Mouse (Mus musculus) MEL (cell line): Measurements from ENCODE around the gene Pdk2. TPM values are rescaled to one million over a fixed set of nuclear protein-coding genes. Genes with fewer than 3 reads are reported as not detected.

Experiments used
- DNase-seq: peaks from one replicate; pipeline ENCODE4 v3.0.0; 2011; ENCODE audit warnings: low read depth, low spot score
- H3K27ac ChIP-seq: 2 replicates; pipeline ENCODE4 v1.5.1; 2012; ENCODE audit warnings: low read depth, mild to moderate bottlenecking, control low read depth, low read length, moderate library complexity; ENCODE audit not compliant: control insufficient read depth
- H3K27me3 ChIP-seq, 2 experiments: fragments of 150-350 bp in 1 of 2; sonication (generic) in 1 of 2; 2 replicates each; pipeline ENCODE4 v1.6.1; 2012; ENCODE audit warnings: low read length in 2 of 2, mild to moderate bottlenecking in 2 of 2, improper control_type of control experiment in 1 of 2, moderate library complexity in 1 of 2; ENCODE audit not compliant: insufficient read depth in 2 of 2, control insufficient read depth in 1 of 2
- H3K36me3 ChIP-seq, 2 experiments: 2 replicates each; pipeline ENCODE4 v1.6.1; 2012 to 2014; ENCODE audit warnings: low read length in 2 of 2, improper control_type of control experiment in 1 of 2, inconsistent platforms in 1 of 2, mild to moderate bottlenecking in 1 of 2; ENCODE audit not compliant: insufficient read depth in 2 of 2, control insufficient read depth in 1 of 2
- H3K4me1 ChIP-seq, 2 experiments: fragments of 150-350 bp in 1 of 2; sonication (generic) in 1 of 2; 2 replicates each; pipeline ENCODE4 v1.6.1; 2012; ENCODE audit warnings: low read length in 2 of 2, improper control_type of control experiment in 1 of 2, mild to moderate bottlenecking in 1 of 2; ENCODE audit not compliant: insufficient read depth in 2 of 2, control insufficient read depth in 1 of 2
- H3K4me3 ChIP-seq, 2 experiments: fragments of 150-350 bp in 1 of 2; sonication (generic) in 1 of 2; 2 replicates each; pipeline ENCODE4 v1.5.1; 2012; ENCODE audit warnings: low read depth in 2 of 2, low read length in 2 of 2, mild to moderate bottlenecking in 2 of 2, moderate library complexity in 2 of 2, control low read depth in 1 of 2, improper control_type of control experiment in 1 of 2; ENCODE audit not compliant: control insufficient read depth in 1 of 2, insufficient read depth in 1 of 2
- H3K79me2 ChIP-seq: 2 replicates; pipeline ENCODE4 v1.6.1; 2012; ENCODE audit warnings: mild to moderate bottlenecking, low read length, moderate library complexity; ENCODE audit not compliant: control insufficient read depth, poor library complexity, insufficient read depth
- H3K9ac ChIP-seq: 2 replicates; pipeline ENCODE4 v1.6.1; 2012; ENCODE audit warnings: low read depth, mild to moderate bottlenecking, control low read depth, low read length, moderate library complexity; ENCODE audit not compliant: control insufficient read depth, poor library complexity, severe bottlenecking
- H3K9me3 ChIP-seq: fragments of 150-350 bp; sonication (generic); replicated peaks from 2 replicates; pipeline ENCODE4 v1.6.1; 2012; ENCODE audit warnings: mild to moderate bottlenecking, low read length, improper control_type of control experiment, moderate library complexity; ENCODE audit not compliant: insufficient read depth
- CHD1 ChIP-seq: IDR thresholded peaks from 2 replicates; pipeline ENCODE4 v1.6.1; 2012; ENCODE audit warnings: low read depth, mild to moderate bottlenecking, inconsistent platforms, low read length, improper control_type of control experiment
- CHD2 ChIP-seq: IDR thresholded peaks from 2 replicates; pipeline ENCODE4 v1.6.1; 2011; ENCODE audit warnings: low read length, improper control_type of control experiment
- CTCF ChIP-seq, 3 experiments: IDR thresholded peaks in 2 of 3; conservative IDR thresholded peaks in 1 of 3; 2 replicates each; pipeline ENCODE4 v1.5.1; 2011 to 2012; ENCODE audit warnings: low read length in 3 of 3, low read depth in 2 of 3, mild to moderate bottlenecking in 2 of 3, improper control_type of control experiment in 1 of 3, inconsistent platforms in 1 of 3, mixed read lengths in 1 of 3, moderate library complexity in 1 of 3; ENCODE audit not compliant: control insufficient read depth in 1 of 3, insufficient read depth in 1 of 3, poor library complexity in 1 of 3, severe bottlenecking in 1 of 3
- ELF1 ChIP-seq: IDR thresholded peaks from 2 replicates; pipeline ENCODE4 v1.6.1; 2014; ENCODE audit warnings: low read depth, mild to moderate bottlenecking, inconsistent platforms, low read length, improper control_type of control experiment, moderate library complexity
- JUND ChIP-seq: IDR thresholded peaks from 2 replicates; pipeline ENCODE4 v1.6.1; 2011; ENCODE audit warnings: low read depth, mild to moderate bottlenecking, improper control_type of control experiment, low read length
- MAFK ChIP-seq: IDR thresholded peaks from 2 replicates; pipeline ENCODE4 v1.6.1; 2011; ENCODE audit warnings: low read depth, mild to moderate bottlenecking, low read length, improper control_type of control experiment, borderline replicate concordance
- MAZ ChIP-seq: IDR thresholded peaks from 2 replicates; pipeline ENCODE4 v1.6.1; 2012; ENCODE audit warnings: low read depth, mild to moderate bottlenecking, inconsistent platforms, low read length, improper control_type of control experiment
- MEF2A ChIP-seq: IDR thresholded peaks from 2 replicates; pipeline ENCODE4 v1.6.1; 2014; ENCODE audit warnings: low read depth, mild to moderate bottlenecking, inconsistent platforms, low read length, improper control_type of control experiment; ENCODE audit not compliant: poor library complexity, insufficient replicate concordance, severe bottlenecking; ENCODE audit errors: extremely low read depth
- MYB ChIP-seq: IDR thresholded peaks from 2 replicates; pipeline ENCODE4 v1.6.1; 2011; ENCODE audit warnings: mild to moderate bottlenecking, low read depth, low read length, improper control_type of control experiment
- NELFE ChIP-seq: IDR thresholded peaks from 2 replicates; pipeline ENCODE4 v1.6.1; 2011; ENCODE audit warnings: low read depth, low read length, improper control_type of control experiment
- NRF1 ChIP-seq: IDR thresholded peaks from 2 replicates; pipeline ENCODE4 v1.6.1; 2014; ENCODE audit warnings: low read depth, mild to moderate bottlenecking, inconsistent platforms, low read length, improper control_type of control experiment, moderate library complexity; ENCODE audit not compliant: poor library complexity, insufficient read depth, severe bottlenecking
- POLR2AphosphoS2 ChIP-seq: IDR thresholded peaks from 2 replicates; pipeline ENCODE4 v1.6.1; 2011; ENCODE audit warnings: low read length, improper control_type of control experiment
- RAD21 ChIP-seq: IDR thresholded peaks from 2 replicates; pipeline ENCODE4 v1.6.1; 2011; ENCODE audit warnings: mild to moderate bottlenecking, low read depth, low read length, improper control_type of control experiment
- SIN3A ChIP-seq: IDR thresholded peaks from 2 replicates; pipeline ENCODE4 v1.6.1; 2012; ENCODE audit warnings: low read length, improper control_type of control experiment, inconsistent platforms
- TAL1 ChIP-seq: IDR thresholded peaks from 2 replicates; pipeline ENCODE4 v1.6.1; 2012; ENCODE audit warnings: mild to moderate bottlenecking, inconsistent platforms, low read length, moderate library complexity, mixed read lengths
- TBP ChIP-seq: IDR thresholded peaks from 2 replicates; pipeline ENCODE4 v1.8.0; 2011; ENCODE audit warnings: low read depth, low read length, improper control_type of control experiment
- TCF12 ChIP-seq: IDR thresholded peaks from 2 replicates; pipeline ENCODE4 v1.6.1; 2014; ENCODE audit warnings: low read depth, mild to moderate bottlenecking, inconsistent platforms, low read length, improper control_type of control experiment, moderate library complexity
- UBTF ChIP-seq: IDR thresholded peaks from 2 replicates; pipeline ENCODE4 v1.6.1; 2012; ENCODE audit warnings: low read depth, mild to moderate bottlenecking, inconsistent platforms, low read length, improper control_type of control experiment, moderate library complexity, borderline replicate concordance; ENCODE audit not compliant: insufficient read depth
- ZC3H11A ChIP-seq: IDR thresholded peaks from 2 replicates; pipeline ENCODE4 v1.6.1; 2012; ENCODE audit warnings: low read depth, mild to moderate bottlenecking, inconsistent platforms, low read length, improper control_type of control experiment
- ZMIZ1 ChIP-seq: IDR thresholded peaks from 2 replicates; pipeline ENCODE4 v1.6.1; 2012; ENCODE audit warnings: low read depth, mild to moderate bottlenecking, inconsistent platforms, low read length, improper control_type of control experiment, moderate library complexity
- ZNF384 ChIP-seq: IDR thresholded peaks from 2 replicates; pipeline ENCODE4 v1.6.1; 2012; ENCODE audit warnings: low read depth, mild to moderate bottlenecking, inconsistent platforms, low read length, improper control_type of control experiment
- polyA plus RNA-seq, 2 experiments: library from polyadenylated mRNA; stranded (reverse) in 1 of 2; unstranded in 1 of 2; fragments of >175 nt in 1 of 2; fragments of >200 nt in 1 of 2; gene quantifications; 2 replicates each; pipeline versions ENCODE4 v1.2.1 to v1.2.4; 2012; ENCODE audit warnings: low replicate concordance in 2 of 2, low read depth in 1 of 2; ENCODE audit not compliant: insufficient read length in 2 of 2, insufficient read depth in 1 of 2, missing spikeins in 1 of 2
- total RNA-seq: library from RNA; depleted of rRNA; stranded (reverse); fragments of 300-350 nt; gene quantifications from 2 replicates; pipeline ENCODE4 v1.2.3, GENCODE M21; 2012

The Pdk2 gene
- total and polyA plus RNA-seq, 3 experiments: 0.81 to 8.0 TPM; not detected in 1

DNA sequence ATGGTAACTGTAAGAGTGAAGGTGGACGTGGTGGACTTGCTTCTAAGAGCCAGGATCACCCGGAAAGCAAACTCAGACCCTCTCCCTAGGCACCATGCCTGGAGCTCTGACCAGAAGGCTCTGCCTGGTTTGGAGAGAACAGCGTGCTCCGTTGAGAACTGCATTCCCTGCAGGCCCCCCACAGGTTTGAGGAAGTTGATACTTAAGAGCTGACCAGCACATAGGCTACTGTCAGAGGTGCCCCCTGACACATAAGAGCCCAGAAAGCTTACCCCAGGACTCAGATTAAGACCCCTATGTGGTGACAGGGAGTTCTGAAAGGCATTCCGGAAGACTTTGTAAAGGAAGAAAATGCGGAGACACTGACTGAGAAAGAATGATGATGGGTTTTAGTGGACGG is 47.1 kb upstream of the Pdk2 start:
- H3K9me3 ChIP-seq: no peaks in the 10 kb centered on the region
- no peak overlapping the region for H3K9ac ChIP-seq
- no peaks in the 10 kb centered on the region for H3K36me3 ChIP-seq
- H3K4me3 ChIP-seq: no peak overlapping the region
- H3K79me2 ChIP-seq: no peaks in the 10 kb centered on the region
- TF ChIP-seq ZNF384 (no peak), CHD2 (no peak), NELFE (no peak), MAZ (no peak), TAL1 (no peak), ZMIZ1 (no peak), TBP (no peak), NRF1 (no peak), CHD1 (no peak), TCF12 (no peak), MAFK (no peak), POLR2AphosphoS2 (no peak)
- H3K27ac ChIP-seq: no peak overlapping the region
- DNase-seq: no peak
- peaks cover 3 to 10% of the 10 kb centered on the region in 2 experiments for H3K27me3 ChIP-seq
- H3K4me1 ChIP-seq: no peaks in the 10 kb centered on the region

DNA sequence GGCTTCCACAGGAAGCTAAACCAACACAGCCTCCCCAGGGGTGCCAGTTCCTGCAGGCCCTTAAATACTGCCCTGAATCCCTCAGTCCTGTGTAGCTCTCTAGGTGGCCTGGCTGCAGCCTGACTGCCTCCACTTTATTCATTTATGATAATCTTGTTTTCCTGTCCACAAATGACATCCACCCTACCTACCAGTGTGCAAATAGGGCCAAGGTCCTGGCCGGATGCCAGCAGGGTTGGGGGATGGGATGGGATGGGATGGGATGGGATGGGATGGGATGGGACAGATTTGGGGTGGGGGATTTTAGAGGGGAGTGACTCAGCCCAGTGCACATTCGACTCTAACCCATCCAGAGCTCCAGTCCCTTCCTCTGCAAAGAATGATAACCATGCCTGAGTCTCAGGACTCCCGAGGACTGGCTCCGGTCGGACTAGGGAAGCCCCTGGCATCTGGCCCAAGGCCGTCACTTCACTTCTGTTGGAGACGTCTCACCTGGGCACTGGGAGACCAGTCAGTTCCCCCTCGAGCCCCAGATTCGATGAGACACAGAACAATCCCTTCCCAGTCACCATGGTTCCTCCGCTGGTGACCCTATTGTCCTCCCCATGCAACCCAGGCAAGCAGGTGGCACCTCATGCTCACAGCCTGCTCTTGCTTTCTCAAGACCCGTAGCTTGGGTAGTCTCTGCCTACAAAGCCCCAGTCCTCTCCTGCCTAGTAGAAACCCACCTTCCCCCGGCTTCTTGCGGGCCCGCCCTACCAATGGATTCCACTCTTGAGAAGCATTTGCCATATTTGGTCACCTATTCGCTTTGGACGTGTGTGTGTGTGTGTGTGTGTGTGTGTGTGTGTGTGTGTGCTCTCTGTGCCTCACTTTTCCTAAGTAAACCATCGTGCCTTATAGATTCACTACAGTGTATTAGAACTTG is 46.4 kb upstream of the Pdk2 start:
- TF ChIP-seq TBP (no peak), MEF2A (no peak), CTCF (IDR thresholded peaks at IDR 0.05 in 2 of 3, conservative IDR thresholded peaks at IDR 0.05 in 1 of 3; ENCODE audit: control insufficient read depth in 1 of 3, insufficient read depth in 1 of 3, low read depth in 2 of 3, low read length in 3 of 3, poor library complexity in 1 of 3, severe bottlenecking in 1 of 3) (no peak), RAD21 (no peak), CHD1 (no peak), ELF1 (no peak), TCF12 (no peak), SIN3A (no peak), MYB (no peak), JUND (no peak), UBTF (no peak), ZC3H11A (no peak), MAZ (no peak), CHD2 (no peak)

More for the DNA sequence above, 46.4 kb upstream of the Pdk2 start:
- H3K27ac ChIP-seq: no peak overlapping the region
- no peak overlapping the region for H3K9ac ChIP-seq
- H3K79me2 ChIP-seq: no peaks in the 10 kb centered on the region
- no peak for DNase-seq
- H3K4me1 ChIP-seq: no peaks in the 10 kb centered on the region
- no peaks in the 10 kb centered on the region for H3K36me3 ChIP-seq
- no peaks in the 10 kb centered on the region for H3K9me3 ChIP-seq
- H3K27me3 ChIP-seq: peaks cover 3 to 5% of the 10 kb centered on the region in 2 experiments; a peak in 3 of 4 replicates
- H3K4me3 ChIP-seq: no peak overlapping the region
